Mouse (Mus musculus) spleen, adult 2 months (tissue): ENCODE data around the gene Pgls. TPM values are rescaled to one million over a fixed set of nuclear protein-coding genes. Genes with fewer than 3 reads are reported as not detected.

ENCODE experiments used
- DNase-seq, 2 experiments: peaks; one replicate each; pipeline versions ENCODE4 v3.0.0 to v3.0.0-alpha.2; 2012 to 2021; ENCODE audit warnings: low spot score in 2 of 2, low read depth in 1 of 2
- H3K27ac ChIP-seq: fragments of 200-500 bp; 2 replicates; pipeline ENCODE4 v1.5.1; 2012; ENCODE audit warnings: low read length, inconsistent platforms; ENCODE audit not compliant: insufficient read depth
- H3K27me3 ChIP-seq: fragments of 200-500 bp; 2 replicates; pipeline ENCODE4 v1.6.1; 2012; ENCODE audit warnings: mild to moderate bottlenecking, moderate library complexity, low read length, inconsistent platforms; ENCODE audit not compliant: control insufficient read depth, insufficient read depth
- H3K36me3 ChIP-seq: fragments of 200-500 bp; 2 replicates; pipeline ENCODE4 v1.6.1; 2012; ENCODE audit warnings: mild to moderate bottlenecking, low read length, inconsistent platforms; ENCODE audit not compliant: control insufficient read depth, insufficient read depth
- H3K4me1 ChIP-seq: fragments of 200-500 bp; 2 replicates; pipeline ENCODE4 v1.6.1; 2011; ENCODE audit warnings: inconsistent platforms; ENCODE audit not compliant: control insufficient read depth, insufficient read depth, insufficient read length
- H3K4me3 ChIP-seq: fragments of 200-500 bp; 2 replicates; pipeline ENCODE4 v1.5.1; 2011; ENCODE audit warnings: mild to moderate bottlenecking, inconsistent platforms; ENCODE audit not compliant: insufficient read depth, insufficient read length; ENCODE audit errors: extremely low read depth
- CTCF ChIP-seq: fragments of 200-500 bp; IDR thresholded peaks from 2 replicates; pipeline ENCODE4 v1.5.1; 2011; ENCODE audit warnings: mild to moderate bottlenecking, inconsistent platforms; ENCODE audit not compliant: insufficient read depth, insufficient read length, insufficient replicate concordance; ENCODE audit errors: extremely low read depth
- POLR2A ChIP-seq: fragments of 200-500 bp; IDR thresholded peaks from 2 replicates; pipeline ENCODE4 v1.6.1; 2011; ENCODE audit warnings: low read depth, low read length, inconsistent platforms
- WGBS: fragments of 180-500 bp; shearing (Covaris S2); methylation state at CpG from one replicate; pipeline ENCODE4 v1.1.7; 2018; 5-methylcytosine and 5-hydroxymethylcytosine counted together
- polyA plus RNA-seq: library from polyadenylated mRNA; depleted of rRNA; stranded (reverse); fragments of >200 nt; gene quantifications from 2 replicates; pipeline ENCODE4 v1.2.3, GENCODE M21; 2012

Gene Pgls
- polyA plus RNA-seq, 1 experiment: 171 TPM

DNA sequence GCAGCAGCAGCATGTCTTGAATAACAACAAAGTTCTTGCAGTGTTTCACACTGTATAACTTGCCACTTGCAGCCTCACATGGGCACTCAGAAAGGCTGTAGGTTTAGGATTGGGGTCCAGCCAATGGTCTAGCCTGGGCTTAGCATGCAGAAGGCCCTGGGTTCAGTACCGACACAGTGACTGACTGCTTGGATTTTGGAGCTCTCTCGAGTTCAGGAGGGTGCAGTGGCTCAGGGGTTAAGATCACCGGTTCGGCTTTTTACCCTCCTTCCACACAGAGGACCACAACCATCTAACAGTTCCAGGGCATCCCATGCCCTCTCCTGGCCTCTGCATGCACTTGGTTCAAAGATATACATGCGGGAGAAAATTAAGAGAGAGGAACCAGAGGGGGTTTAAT, 959 bp upstream of the Pgls start:
- peak overlapping the region; percentile 95 for H3K27ac ChIP-seq
- no peak for DNase-seq
- 6% methylated on average over 5 of the region's 5 CpGs for WGBS

DNA sequence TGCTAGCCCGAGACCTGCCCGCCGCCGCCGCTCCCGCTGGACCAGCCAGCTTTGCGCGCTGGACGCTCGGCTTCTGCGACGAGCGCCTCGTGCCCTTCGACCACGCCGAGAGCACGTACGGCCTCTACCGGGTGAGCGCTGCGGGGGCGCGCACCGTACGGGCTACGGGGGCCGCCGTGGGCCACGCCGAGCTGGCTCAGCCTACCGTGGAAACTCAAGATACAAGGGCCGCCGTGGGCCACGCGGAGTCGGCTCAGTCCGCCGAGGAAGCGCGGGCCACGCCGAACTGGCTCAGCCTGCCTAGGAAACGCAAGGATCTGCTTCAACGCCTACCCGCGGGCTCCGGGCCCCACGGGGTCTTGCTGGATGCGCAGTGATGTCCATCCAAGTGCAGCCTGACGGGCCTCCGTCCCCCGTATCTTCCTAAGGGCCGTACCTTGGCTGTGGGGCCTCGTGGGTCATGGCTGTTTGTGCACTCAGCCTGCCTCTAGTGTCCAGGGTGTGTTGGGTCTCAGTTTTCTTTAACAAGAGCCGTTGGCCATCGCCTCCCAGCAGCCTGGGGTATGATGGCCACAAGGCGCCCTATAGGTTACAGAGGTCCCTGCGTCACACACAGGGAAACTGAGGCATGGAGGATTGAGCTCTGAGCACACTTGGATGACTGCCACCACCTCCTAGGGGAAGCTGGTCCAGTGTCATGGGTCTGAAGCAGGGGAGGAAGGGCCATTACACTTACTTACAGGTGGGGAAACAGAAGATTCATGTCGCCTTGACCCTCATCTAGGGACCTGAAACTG, 596 bp downstream of the Pgls start:
- Histone ChIP-seq H3K27me3 (no peaks in the 10 kb centered on the region), H3K4me3 (peak overlapping the region; percentile 95), H3K27ac (peak overlapping the region; percentile 99), H3K4me1 (peaks cover 24% of the 10 kb centered on the region; the same call in 1 of the 2 replicates), H3K36me3 (no peaks in the 10 kb centered on the region)
- WGBS: 2% methylated on average over 60 of the region's 60 CpGs
- TF ChIP-seq CTCF: no peak
- TF ChIP-seq POLR2A: no peak; the same call in 1 of the 2 replicates
- peak; percentile 31 to 75 for DNase-seq

More for the DNA sequence above, 959 bp upstream of the Pgls start:
- Histone ChIP-seq H3K4me1 (peaks cover 13% of the 10 kb centered on the region; the same call in 1 of the 2 replicates), H3K4me3 (peak overlapping the region; percentile 95), H3K27me3 (no peaks in the 10 kb centered on the region), H3K36me3 (no peaks in the 10 kb centered on the region)
- no peak for TF ChIP-seq CTCF
- TF ChIP-seq POLR2A: no peak

DNA sequence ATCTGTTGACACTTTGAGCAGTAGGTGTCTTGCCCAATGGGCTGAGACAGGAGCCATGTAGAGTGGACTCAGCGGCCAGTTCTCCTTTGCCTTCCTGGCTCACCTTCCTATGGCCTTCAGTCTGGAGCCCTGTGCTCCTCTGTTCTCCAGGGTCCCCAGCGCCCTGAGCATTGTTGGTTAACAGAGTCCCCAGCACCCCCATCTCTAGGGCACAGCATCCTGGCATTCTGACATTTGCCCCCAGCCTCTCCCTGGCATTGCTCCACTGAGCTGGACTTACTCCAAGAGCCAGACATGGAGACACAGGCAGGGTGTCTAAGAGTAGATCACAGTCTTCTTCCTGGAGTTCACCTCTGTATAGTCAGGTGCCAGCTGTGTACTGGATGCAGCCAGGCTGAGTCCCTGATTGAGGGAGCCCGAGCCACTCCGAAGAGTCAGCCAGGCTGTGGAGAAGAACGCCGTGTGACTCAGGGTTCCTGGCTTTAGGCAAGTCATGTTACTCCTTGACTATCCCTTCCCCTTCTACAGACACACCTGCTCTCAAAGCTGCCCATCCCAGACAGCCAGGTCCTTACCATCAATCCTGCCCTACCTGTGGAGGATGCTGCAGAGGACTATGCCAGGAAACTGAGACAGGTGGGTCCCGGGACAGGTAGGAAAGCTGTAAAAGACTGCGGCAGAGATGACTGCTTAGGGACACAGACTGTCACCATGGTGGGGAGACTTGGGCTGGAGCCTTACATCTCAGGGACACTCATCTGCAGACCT, 1.8 kb downstream of the Pgls start:
- 87% methylated on average over 8 of the region's 8 CpGs for WGBS
- H3K4me3 ChIP-seq: no peak overlapping the region
- peaks cover 24% of the 10 kb centered on the region; the same call in 1 of the 2 replicates for H3K4me1 ChIP-seq
- TF ChIP-seq CTCF: no peak
- TF ChIP-seq POLR2A: no peak
- no peak overlapping the region; the same call in 1 of the 2 replicates for H3K27ac ChIP-seq
- H3K27me3 ChIP-seq: no peaks in the 10 kb centered on the region
- no peaks in the 10 kb centered on the region for H3K36me3 ChIP-seq
- DNase-seq: no peak

DNA sequence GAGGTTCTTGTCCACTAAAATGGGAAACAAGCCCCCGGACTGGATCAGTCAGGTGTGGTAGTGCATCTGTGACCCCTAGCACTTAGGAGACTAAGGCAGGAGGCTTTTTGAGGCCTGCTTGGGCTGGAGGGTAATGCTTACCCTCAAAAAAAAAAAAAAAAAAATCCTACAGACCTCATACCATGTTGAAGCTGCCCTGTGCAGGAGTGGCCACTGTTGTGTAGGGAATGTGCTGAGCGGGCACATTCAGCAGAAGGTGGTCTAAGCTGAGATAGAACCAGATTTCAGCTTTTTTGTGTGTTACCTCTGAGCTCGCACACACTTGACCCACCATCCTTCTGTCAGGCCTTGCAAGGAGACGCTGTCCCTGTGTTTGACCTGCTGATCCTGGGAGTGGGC, 2.3 kb downstream of the Pgls start:
- peaks cover 27% of the 10 kb centered on the region; the same call in 1 of the 2 replicates for H3K4me1 ChIP-seq
- no peaks in the 10 kb centered on the region for H3K27me3 ChIP-seq
- H3K4me3 ChIP-seq: no peak overlapping the region
- H3K36me3 ChIP-seq: no peaks in the 10 kb centered on the region
- TF ChIP-seq POLR2A: no peak
- 91% methylated on average over 4 of the region's 4 CpGs for WGBS
- no peak overlapping the region for H3K27ac ChIP-seq
- DNase-seq: no peak

DNA sequence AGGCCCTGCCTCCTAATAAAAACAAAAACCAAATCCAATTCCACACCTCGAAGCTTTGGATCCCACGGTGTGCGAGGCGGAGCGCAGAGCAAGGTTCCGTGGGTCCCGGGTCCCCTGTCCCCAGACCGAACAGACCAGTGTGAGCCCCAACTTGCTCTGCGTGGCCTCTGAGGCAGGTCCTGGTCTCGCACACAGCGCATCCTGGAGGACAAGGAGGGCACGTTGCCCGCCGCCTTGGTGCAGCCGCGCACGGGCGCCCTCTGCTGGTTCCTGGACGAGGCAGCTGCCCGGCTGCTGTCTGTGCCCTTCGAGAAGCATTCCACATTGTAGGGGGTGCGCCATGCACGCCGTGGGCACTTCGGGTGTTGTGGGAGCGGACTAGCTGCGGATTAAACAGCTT, 3.9 kb downstream of the Pgls start:
- 15% methylated on average over 27 of the region's 27 CpGs for WGBS
- H3K4me1 ChIP-seq: peaks cover 27% of the 10 kb centered on the region; the same call in 1 of the 2 replicates
- no peak overlapping the region for H3K4me3 ChIP-seq
- peak; percentile 68 to 88 for DNase-seq
- H3K36me3 ChIP-seq: no peaks in the 10 kb centered on the region
- H3K27me3 ChIP-seq: no peaks in the 10 kb centered on the region
- TF ChIP-seq CTCF (peak; percentile 99), POLR2A (no peak)
- H3K27ac ChIP-seq: peak overlapping the region; percentile 84

DNA sequence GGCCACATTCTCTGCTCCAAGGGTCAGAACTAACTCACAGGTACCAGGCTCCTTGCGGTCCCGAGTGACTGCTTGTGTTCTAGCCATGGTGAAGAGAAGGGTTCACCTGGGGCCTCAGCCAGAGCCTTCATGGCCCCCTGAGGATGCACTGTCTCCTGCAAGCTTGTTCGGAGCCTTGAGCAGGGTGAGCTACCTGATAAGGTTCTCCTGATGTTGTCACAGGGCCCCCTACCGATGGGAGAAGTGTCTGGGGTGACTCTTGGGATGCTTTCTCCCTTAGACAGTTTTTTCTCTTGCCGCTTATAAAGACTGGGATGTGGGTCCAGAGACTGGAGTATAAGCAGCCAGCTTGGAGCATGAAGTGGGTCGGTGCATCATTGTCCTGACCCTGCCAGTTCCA, 4.4 kb downstream of the Pgls start:
- 56% methylated on average over 6 of the region's 6 CpGs for WGBS
- H3K4me1 ChIP-seq: peaks cover 24% of the 10 kb centered on the region; the same call in 1 of the 2 replicates
- peak overlapping the region; percentile 9; the same call in 1 of the 2 replicates for H3K4me3 ChIP-seq
- no peaks in the 10 kb centered on the region for H3K27me3 ChIP-seq
- no peak for DNase-seq
- TF ChIP-seq CTCF: no peak
- no peak for TF ChIP-seq POLR2A
- H3K36me3 ChIP-seq: no peaks in the 10 kb centered on the region
- peak overlapping the region; percentile 84 for H3K27ac ChIP-seq
